Mouse (Mus musculus): Measurements from ENCODE around the gene Pced1b.

GRCm38 (mm10) chr15:97246256-97246655, 651 bp upstream of the Pced1b start:
- TF ChIP-seq GATA1 (IDR thresholded peaks at IDR 0.05; ENCODE audit: borderline replicate concordance, low read length): no peak
- no peak for TF ChIP-seq FLI1 (IDR thresholded peaks at IDR 0.05; ENCODE audit: low read length)

All from megakaryocyte, embryonic 14.5 days (primary cell).